Mouse (Mus musculus): ENCODE results near the gene Iscu.

Iscu gene

GRCm38 (mm10) chr5:113772450-113772895 lies at the start of gene Iscu, which contains the start of gene Sart3:
Iscu (plus strand) TSS chr5:113772748.
Sart3 (minus strand) TSS chr5:113772510.
- CTCF ChIA-PET, result interaction anchor here (0.7 to 1.0 kb wide), 3 partner anchors 49 to 1553 kb away, joined by 3 to 10 read pairs (median 3); partner anchors contain the start of gene Selplg

- CTCF ChIA-PET, result interaction anchor here (0.7 to 1.1 kb wide), 2 partner anchors 348 to 357 kb away, joined by 4 read pairs; no protein-coding TSS in a partner anchor
Measured at GRCm38 (mm10) chr5:113723567-113724237, 48.8 kb upstream of the Iscu start.

GRCm38 (mm10) chr5:113724446-113724845 lies 48.1 kb upstream of the Iscu start, which contains the start of gene 1700069L16Rik:
1700069L16Rik (minus strand) TSS chr5:113724772.
- CTCF ChIA-PET, result interaction anchor here (0.7 to 1.1 kb wide), 2 partner anchors 349 to 358 kb away, joined by 4 read pairs; no protein-coding TSS in a partner anchor

- CTCF ChIA-PET, result no interaction called here
Measured at GRCm38 (mm10) chr5:113725417-113725816, 47.1 kb upstream of the Iscu start.

GRCm38 (mm10) chr5:113726618-113727017 lies 45.9 kb upstream of the Iscu start:
- CTCF ChIA-PET, result no interaction called here

- CTCF ChIA-PET, result no interaction called here
Measured at GRCm38 (mm10) chr5:113727238-113727637, 45.3 kb upstream of the Iscu start.

GRCm38 (mm10) chr5:113728011-113728410 lies 44.5 kb upstream of the Iscu start:
- CTCF ChIA-PET, result no interaction called here

GRCm38 (mm10) chr5:113728691-113729090 lies 43.9 kb upstream of the Iscu start:
- CTCF ChIA-PET, result no interaction called here

GRCm38 (mm10) chr5:113730641-113731121 lies 41.9 kb upstream of the Iscu start:
- CTCF ChIA-PET, result no interaction called here

GRCm38 (mm10) chr5:113731174-113731573 lies 41.4 kb upstream of the Iscu start:
- CTCF ChIA-PET, result interaction anchor here (0.7 kb wide), 1 partner anchor 55 kb away, joined by 3 read pairs; no protein-coding TSS in a partner anchor

GRCm38 (mm10) chr5:113732182-113732581 lies 40.4 kb upstream of the Iscu start:
- CTCF ChIA-PET, result interaction anchor here (0.5 to 0.7 kb wide), 2 partner anchors 333 to 358 kb away, joined by 3 read pairs; no protein-coding TSS in a partner anchor

GRCm38 (mm10) chr5:113734376-113734775 lies 38.2 kb upstream of the Iscu start:
- CTCF ChIA-PET, result interaction anchor here (0.7 kb wide), 1 partner anchor 98 kb away, joined by 6 read pairs; no protein-coding TSS in a partner anchor

GRCm38 (mm10) chr5:113735023-113735344 lies 37.6 kb upstream of the Iscu start:
- CTCF ChIA-PET, result interaction anchor here (0.6 kb wide), 1 partner anchor 314 kb away, joined by 5 read pairs; no protein-coding TSS in a partner anchor

GRCm38 (mm10) chr5:113735345-113736112 lies 37.0 kb upstream of the Iscu start, which contains the start of gene Ficd:
Ficd (plus strand) TSS chr5:113735803.
- CTCF ChIA-PET, result interaction anchor here (0.6 to 1.4 kb wide), 3 partner anchors 36 to 314 kb away, joined by 3 to 6 read pairs (median 5); no protein-coding TSS in a partner anchor

GRCm38 (mm10) chr5:113736113-113736502 lies 36.4 kb upstream of the Iscu start:
- CTCF ChIA-PET, result interaction anchor here (0.6 to 1.4 kb wide), 2 partner anchors 36 to 48 kb away, joined by 3 to 6 read pairs; no protein-coding TSS in a partner anchor

- CTCF ChIA-PET, result interaction anchor here (1.4 kb wide), 1 partner anchor 48 kb away, joined by 3 read pairs; no protein-coding TSS in a partner anchor
Measured at GRCm38 (mm10) chr5:113736522-113737164, 35.9 kb upstream of the Iscu start.

- CTCF ChIA-PET, result no interaction called here
Measured at GRCm38 (mm10) chr5:113737607-113738237, 34.8 kb upstream of the Iscu start.

- CTCF ChIA-PET, result no interaction called here
Measured at GRCm38 (mm10) chr5:113747629-113748028, 24.9 kb upstream of the Iscu start.

- CTCF ChIA-PET, result no interaction called here
Measured at GRCm38 (mm10) chr5:113748556-113749331, 23.8 kb upstream of the Iscu start.

- CTCF ChIA-PET, result no interaction called here
Measured at GRCm38 (mm10) chr5:113751521-113752157, 20.9 kb upstream of the Iscu start.

Measured in spleen, embryonic (tissue).